Mouse (Mus musculus): ENCODE measurements around the gene Mesp2.

Gene Mesp2

DNA sequence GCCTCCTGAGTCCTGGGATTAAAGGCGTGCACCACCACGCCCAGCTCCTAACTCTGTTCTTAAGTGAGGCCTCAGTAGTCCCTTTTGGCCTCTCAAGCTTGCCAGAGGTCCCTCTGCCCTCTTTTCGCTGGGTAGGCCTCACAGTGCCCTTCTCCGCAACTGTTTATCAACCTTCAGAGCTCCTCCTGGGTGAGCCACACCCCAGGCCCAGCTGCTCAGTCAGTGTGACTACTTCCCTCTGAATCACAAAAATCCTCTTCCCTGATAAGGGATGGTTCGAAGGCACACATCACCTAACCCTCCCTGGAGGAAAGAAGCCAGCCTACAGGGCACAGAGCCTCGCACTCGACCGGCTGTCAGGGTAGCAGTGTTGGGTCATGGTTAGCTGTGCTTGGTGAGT lies 51.3 kb downstream of the Mesp2 start:
- no peak for DNase-seq (ENCODE audit: low spot score in 2 of 2)
